Mouse (Mus musculus): ENCODE data around the gene Impdh1. TPM values are rescaled to one million over a fixed set of nuclear protein-coding genes. Genes with fewer than 3 reads are reported as not detected.

Impdh1 gene
- polyA plus RNA-seq, 1 experiment from 2014 or later = 56.5 TPM

DNA sequence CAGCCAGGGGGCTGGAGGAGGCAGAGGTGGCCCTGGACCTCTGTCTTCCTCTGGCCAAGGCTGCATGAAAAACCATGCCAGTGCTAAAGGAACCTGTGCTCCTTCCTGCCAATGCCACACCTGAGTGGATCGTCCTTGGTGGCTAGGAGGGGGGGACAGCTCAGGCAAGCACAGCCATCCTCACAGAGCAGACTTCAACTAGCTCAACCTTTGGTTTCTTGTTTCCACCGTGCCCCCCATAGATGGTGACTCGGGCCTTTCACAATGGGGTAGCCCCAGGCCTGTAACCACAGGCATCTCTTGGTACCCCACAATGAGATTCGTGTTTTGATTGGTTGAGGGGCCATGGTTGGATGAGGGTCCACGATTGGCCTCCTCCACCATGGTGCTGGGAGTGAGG, 14.8 kb downstream of the Impdh1 start:
- 96% methylated on average over 5 of the region's 5 CpGs for WGBS

DNA sequence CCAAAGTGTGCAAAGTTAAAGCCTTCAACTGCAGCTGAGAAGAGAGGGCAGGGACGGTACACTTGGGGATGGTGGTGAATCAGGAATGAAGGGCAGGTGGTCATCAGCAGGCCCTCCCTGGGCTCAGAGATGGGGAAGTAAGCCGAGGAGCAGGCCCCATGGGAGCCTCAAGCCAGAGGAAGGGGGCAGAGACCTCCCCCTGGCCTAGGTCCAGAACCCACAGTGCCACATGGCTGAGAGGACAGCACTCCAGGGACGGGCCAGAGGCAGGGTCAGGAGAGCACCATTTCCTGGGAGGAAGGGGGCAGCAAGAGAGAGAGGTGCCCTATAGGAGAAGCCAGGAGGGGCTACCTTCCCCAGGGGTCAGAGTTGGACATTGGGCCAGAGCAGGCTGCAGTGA, 15.7 kb downstream of the Impdh1 start:
- H3K9me3 ChIP-seq (ENCODE audit: control insufficient read depth, low read length) = no peaks in the 10 kb centered on the region
- no peak for DNase-seq (ENCODE audit: low spot score)
- WGBS = 78% methylated on average over 3 of the region's 3 CpGs
- H3K4me1 ChIP-seq (ENCODE audit: control insufficient read depth, insufficient read depth, low read length) = 0 out of 2 replicates have a peak, but pooled peaks cover 4% of the 10 kb centered on the region
- no peak overlapping the region for H3K4me2 ChIP-seq (ENCODE audit: low read depth)
- H3K36me3 ChIP-seq (ENCODE audit: control insufficient read depth, insufficient read depth, low read length) = peaks cover 2% of the 10 kb centered on the region
- H3K4me3 ChIP-seq (ENCODE audit: low read depth, low read length) = no peak overlapping the region
- no peaks in the 10 kb centered on the region for H3K27me3 ChIP-seq (ENCODE audit: control insufficient read depth, insufficient read depth, low read length)
- H3K27ac ChIP-seq (ENCODE audit: low read depth, low read length) = no peak overlapping the region
- no peak for ATAC-seq (ENCODE audit: insufficient read depth, low FRiP score, low TSS enrichment)
- H3K9ac ChIP-seq (ENCODE audit: low read length) = no peak overlapping the region

More for the DNA sequence above, 14.8 kb downstream of the Impdh1 start:
- Histone ChIP-seq H3K4me1 (ENCODE audit: control insufficient read depth, insufficient read depth, low read length) (0 out of 2 replicates have a peak, but pooled peaks cover 4% of the 10 kb centered on the region), H3K9me3 (ENCODE audit: control insufficient read depth, low read length) (no peaks in the 10 kb centered on the region), H3K4me2 (ENCODE audit: low read depth) (no peak overlapping the region), H3K4me3 (ENCODE audit: low read depth, low read length) (no peak overlapping the region), H3K9ac (ENCODE audit: low read length) (no peak overlapping the region), H3K36me3 (ENCODE audit: control insufficient read depth, insufficient read depth, low read length) (peaks cover 2% of the 10 kb centered on the region), H3K27me3 (ENCODE audit: control insufficient read depth, insufficient read depth, low read length) (no peaks in the 10 kb centered on the region), H3K27ac (ENCODE audit: low read depth, low read length) (no peak overlapping the region)
- DNase-seq (ENCODE audit: low spot score) = no peak
- no peak for ATAC-seq (ENCODE audit: insufficient read depth, low FRiP score, low TSS enrichment)

DNA sequence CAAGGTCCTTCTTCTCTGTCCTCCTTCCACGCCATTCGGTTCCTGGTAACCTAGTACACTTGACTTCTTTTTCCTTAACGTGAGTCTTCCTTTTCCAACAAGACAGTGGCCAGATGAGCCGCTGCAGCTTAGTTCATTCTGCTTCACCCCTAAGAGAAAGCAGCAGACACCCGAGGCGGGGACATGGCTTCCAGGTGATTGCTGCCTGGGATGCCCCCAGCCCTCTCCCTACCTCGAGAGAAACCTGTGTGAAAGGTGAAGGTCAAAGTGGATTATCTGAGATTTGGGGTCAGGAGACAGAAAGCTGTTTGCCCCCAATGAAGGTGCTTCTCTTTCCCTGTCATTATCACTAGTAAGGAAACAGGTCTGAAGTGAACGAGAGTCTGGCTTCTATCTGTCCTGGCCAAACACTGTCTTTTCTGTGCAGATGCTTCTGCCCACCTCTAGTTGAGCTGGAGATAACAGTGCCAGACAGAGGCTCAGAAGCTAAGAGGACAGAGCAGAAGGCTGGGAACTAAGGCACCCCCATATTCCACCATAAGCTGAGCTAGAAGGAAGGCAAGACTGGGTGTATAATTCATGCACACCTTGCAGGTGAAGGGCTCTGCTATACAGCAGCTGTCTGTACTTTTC, 16.8 kb downstream of the Impdh1 start:
- Histone ChIP-seq H3K9ac (ENCODE audit: low read length) (no peak overlapping the region), H3K4me3 (ENCODE audit: low read depth, low read length) (peak overlapping the region; percentile 19), H3K27me3 (ENCODE audit: control insufficient read depth, insufficient read depth, low read length) (no peaks in the 10 kb centered on the region), H3K27ac (ENCODE audit: low read depth, low read length) (no peak overlapping the region), H3K4me1 (ENCODE audit: control insufficient read depth, insufficient read depth, low read length) (0 out of 2 replicates have a peak, but pooled peaks cover 4% of the 10 kb centered on the region), H3K4me2 (ENCODE audit: low read depth) (peak overlapping the region; percentile 37), H3K36me3 (ENCODE audit: control insufficient read depth, insufficient read depth, low read length) (peaks cover 2% of the 10 kb centered on the region), H3K9me3 (ENCODE audit: control insufficient read depth, low read length) (no peaks in the 10 kb centered on the region)
- no peak for DNase-seq (ENCODE audit: low spot score)
- no peak for ATAC-seq (ENCODE audit: insufficient read depth, low FRiP score, low TSS enrichment)
- 47% methylated on average over 8 of the region's 8 CpGs for WGBS

DNA sequence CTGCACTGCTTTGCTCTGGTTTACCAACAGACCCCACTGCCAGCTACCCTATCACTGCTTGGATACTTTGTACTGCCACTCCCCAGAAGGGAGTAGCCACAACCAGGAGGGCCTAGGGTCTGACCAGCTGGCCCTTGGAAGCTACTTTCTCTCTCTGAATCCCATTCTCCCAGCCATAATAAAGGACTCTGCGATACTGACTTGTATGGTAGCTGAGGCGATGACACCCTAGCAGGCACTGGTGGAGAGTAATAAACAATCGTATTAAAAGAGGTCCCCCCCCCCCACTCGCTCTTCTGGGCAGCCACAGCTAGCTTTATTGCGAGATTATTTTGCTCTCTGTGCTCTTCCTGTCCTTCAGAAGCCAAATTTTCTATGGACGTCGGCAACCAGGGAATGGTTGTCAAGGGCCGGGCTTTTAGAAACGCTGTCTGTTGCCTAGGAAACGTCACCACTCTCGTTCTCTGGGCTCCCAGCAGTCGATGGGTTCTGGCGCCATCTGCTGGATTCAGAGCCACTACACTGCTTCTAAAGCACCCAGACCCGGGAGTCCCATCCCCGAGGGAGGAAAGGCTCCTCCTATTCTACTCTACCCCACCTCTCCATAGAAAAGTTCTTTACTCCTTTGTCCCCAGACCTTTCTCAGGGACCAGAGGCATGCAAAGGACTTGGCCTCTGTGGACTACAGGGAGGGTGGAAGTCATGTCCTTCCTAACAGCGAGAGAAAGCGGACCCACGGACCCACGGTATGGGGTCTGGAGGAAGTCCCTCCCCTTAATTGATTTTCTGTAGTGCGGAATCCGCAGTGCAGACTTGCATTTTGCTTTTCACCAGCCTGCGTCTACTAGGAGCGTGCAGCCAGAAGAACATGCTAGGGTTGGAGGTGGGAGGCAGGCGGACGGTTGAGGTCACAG, 17.6 kb downstream of the Impdh1 start:
- Histone ChIP-seq H3K4me3 (ENCODE audit: low read depth, low read length) (peak overlapping the region; percentile 19), H3K27me3 (ENCODE audit: control insufficient read depth, insufficient read depth, low read length) (no peaks in the 10 kb centered on the region), H3K9me3 (ENCODE audit: control insufficient read depth, low read length) (no peaks in the 10 kb centered on the region), H3K27ac (ENCODE audit: low read depth, low read length) (no peak overlapping the region), H3K36me3 (ENCODE audit: control insufficient read depth, insufficient read depth, low read length) (no peaks in the 10 kb centered on the region; the same call in 1 of the 2 replicates), H3K4me1 (ENCODE audit: control insufficient read depth, insufficient read depth, low read length) (0 out of 2 replicates have a peak, but pooled peaks cover 4% of the 10 kb centered on the region), H3K9ac (ENCODE audit: low read length) (no peak overlapping the region; the same call in 1 of the 2 replicates), H3K4me2 (ENCODE audit: low read depth) (peak overlapping the region; percentile 37)
- peak; percentile 81 for ATAC-seq (ENCODE audit: insufficient read depth, low FRiP score, low TSS enrichment)
- peak; percentile 94 for DNase-seq (ENCODE audit: low spot score)
- WGBS = 11% methylated on average over 25 of the region's 25 CpGs

DNA sequence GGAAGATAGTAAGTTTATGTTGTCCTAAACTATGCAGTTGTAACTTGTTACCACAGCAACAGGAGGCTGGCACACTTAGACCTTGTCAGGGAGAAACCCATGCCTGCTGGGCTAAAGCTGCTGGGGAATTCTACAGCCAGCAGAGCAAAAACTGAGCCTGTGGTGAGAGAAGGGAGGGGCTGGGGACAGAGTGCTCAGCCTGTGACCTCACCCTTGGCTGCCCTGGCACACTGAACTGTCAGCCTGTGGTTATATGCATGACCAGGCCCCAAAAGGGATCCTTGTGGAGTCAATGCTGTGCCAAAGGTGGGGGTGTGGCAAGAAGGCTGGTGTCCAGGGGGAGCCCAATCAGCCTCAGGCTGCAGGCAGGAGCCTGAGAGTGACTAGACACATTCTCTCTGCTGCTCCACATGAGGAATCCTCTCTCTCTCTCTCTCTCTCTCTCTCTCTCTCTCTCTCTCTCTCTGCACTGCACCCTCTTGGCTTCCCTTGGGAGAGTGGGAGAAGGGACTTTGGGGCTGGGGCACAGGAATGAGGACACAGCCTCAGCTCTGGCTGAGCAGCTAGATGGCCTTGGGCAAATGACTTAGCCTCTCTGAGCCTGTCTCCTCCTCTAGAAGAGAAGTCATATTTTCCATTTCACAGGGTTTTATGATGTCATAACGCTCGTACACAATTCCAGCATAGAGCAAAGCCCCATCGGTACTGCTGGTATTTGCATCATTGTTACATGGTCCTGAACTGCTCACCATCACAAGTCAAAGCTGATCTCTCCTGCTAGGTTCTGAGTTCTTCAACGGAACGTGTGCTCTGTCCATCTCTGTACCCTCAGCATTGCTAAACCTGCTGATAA, 20.1 kb downstream of the Impdh1 start:
- no peaks in the 10 kb centered on the region for H3K27me3 ChIP-seq (ENCODE audit: control insufficient read depth, insufficient read depth, low read length)
- H3K4me3 ChIP-seq (ENCODE audit: low read depth, low read length) = no peak overlapping the region
- DNase-seq (ENCODE audit: low spot score) = no peak
- no peak overlapping the region for H3K9ac ChIP-seq (ENCODE audit: low read length)
- ATAC-seq (ENCODE audit: insufficient read depth, low FRiP score, low TSS enrichment) = no peak
- H3K9me3 ChIP-seq (ENCODE audit: control insufficient read depth, low read length) = no peaks in the 10 kb centered on the region
- no peaks in the 10 kb centered on the region for H3K36me3 ChIP-seq (ENCODE audit: control insufficient read depth, insufficient read depth, low read length)
- H3K27ac ChIP-seq (ENCODE audit: low read depth, low read length) = no peak overlapping the region
- H3K4me2 ChIP-seq (ENCODE audit: low read depth) = no peak overlapping the region
- H3K4me1 ChIP-seq (ENCODE audit: control insufficient read depth, insufficient read depth, low read length) = 0 out of 2 replicates have a peak, but pooled peaks cover 4% of the 10 kb centered on the region
- 84% methylated on average over 5 of the region's 5 CpGs for WGBS

DNA sequence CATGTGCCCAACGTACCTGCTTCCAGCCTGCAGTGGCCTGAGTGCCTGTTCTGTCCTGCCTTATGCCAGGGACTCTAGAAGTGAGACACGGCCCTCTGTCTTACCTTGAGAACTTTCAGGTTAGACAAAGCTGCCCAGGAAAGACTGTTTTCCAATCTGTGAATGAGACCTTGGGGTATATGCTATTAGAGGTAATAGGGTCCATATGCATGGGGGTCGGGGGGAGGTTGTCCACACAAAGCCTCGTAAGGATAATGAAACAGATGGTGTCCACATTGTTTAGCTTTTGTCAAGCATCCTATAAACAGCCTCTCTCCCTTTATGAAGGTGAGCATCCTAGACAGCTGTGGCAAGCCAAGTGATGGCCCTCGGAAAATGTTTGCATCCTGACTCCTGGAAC, 21.0 kb downstream of the Impdh1 start:
- no peaks in the 10 kb centered on the region for H3K9me3 ChIP-seq (ENCODE audit: control insufficient read depth, low read length)
- H3K27ac ChIP-seq (ENCODE audit: low read depth, low read length) = no peak overlapping the region
- WGBS = 80% methylated on average over 5 of the region's 5 CpGs
- H3K4me2 ChIP-seq (ENCODE audit: low read depth) = no peak overlapping the region
- no peaks in the 10 kb centered on the region for H3K36me3 ChIP-seq (ENCODE audit: control insufficient read depth, insufficient read depth, low read length)
- 0 out of 2 replicates have a peak, but pooled peaks cover 4% of the 10 kb centered on the region for H3K4me1 ChIP-seq (ENCODE audit: control insufficient read depth, insufficient read depth, low read length)
- DNase-seq (ENCODE audit: low spot score) (no peak), ATAC-seq (ENCODE audit: insufficient read depth, low FRiP score, low TSS enrichment) (no peak)
- no peaks in the 10 kb centered on the region for H3K27me3 ChIP-seq (ENCODE audit: control insufficient read depth, insufficient read depth, low read length)
- H3K4me3 ChIP-seq (ENCODE audit: low read depth, low read length) = no peak overlapping the region
- H3K9ac ChIP-seq (ENCODE audit: low read length) = no peak overlapping the region

DNA sequence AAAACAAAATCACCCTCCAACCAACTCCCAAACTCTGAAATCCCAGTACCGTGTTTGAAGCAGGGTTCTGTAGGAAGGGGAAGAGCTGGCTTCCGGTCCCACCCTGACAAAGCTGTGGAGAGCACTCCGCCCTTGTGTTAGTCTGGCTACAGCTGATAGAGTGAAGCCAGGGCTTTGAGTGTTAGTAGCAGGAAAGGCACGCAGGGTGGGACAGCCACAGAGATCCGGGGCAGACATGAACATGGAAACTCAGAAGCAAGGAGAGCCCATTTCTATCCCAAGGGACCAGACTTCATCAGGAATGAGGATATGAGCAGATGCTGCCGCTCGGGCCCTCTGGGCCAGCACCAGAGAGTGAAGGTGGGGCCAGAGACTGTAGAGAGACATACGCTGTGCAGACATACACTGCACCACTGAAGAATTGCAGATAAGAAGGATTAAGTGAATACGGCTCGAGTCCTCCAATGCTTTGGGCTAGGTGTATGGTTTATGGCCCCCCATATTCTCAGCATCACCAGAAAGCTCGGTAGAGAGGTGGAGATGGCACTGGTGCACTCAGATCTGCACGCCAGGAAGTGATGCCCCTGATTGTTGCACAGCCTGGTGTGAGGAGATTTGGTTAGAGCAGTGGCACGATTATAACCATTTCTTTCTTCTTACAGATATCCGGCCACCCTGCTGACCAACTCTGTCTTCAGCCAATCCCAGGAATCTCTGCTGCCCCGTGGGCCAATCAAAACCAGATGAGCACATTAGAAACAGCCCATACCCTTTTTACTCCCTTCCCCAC, 22.0 kb downstream of the Impdh1 start:
- no peak overlapping the region for H3K4me3 ChIP-seq (ENCODE audit: low read depth, low read length)
- no peaks in the 10 kb centered on the region for H3K9me3 ChIP-seq (ENCODE audit: control insufficient read depth, low read length)
- H3K36me3 ChIP-seq (ENCODE audit: control insufficient read depth, insufficient read depth, low read length) = no peaks in the 10 kb centered on the region
- 0 out of 2 replicates have a peak, but pooled peaks cover 4% of the 10 kb centered on the region for H3K4me1 ChIP-seq (ENCODE audit: control insufficient read depth, insufficient read depth, low read length)
- no peak overlapping the region for H3K9ac ChIP-seq (ENCODE audit: low read length)
- ATAC-seq (ENCODE audit: insufficient read depth, low FRiP score, low TSS enrichment) (no peak), DNase-seq (ENCODE audit: low spot score) (no peak)
- no peaks in the 10 kb centered on the region for H3K27me3 ChIP-seq (ENCODE audit: control insufficient read depth, insufficient read depth, low read length)
- H3K27ac ChIP-seq (ENCODE audit: low read depth, low read length) = no peak overlapping the region
- 78% methylated on average over 15 of the region's 15 CpGs for WGBS
- H3K4me2 ChIP-seq (ENCODE audit: low read depth) = no peak overlapping the region

DNA sequence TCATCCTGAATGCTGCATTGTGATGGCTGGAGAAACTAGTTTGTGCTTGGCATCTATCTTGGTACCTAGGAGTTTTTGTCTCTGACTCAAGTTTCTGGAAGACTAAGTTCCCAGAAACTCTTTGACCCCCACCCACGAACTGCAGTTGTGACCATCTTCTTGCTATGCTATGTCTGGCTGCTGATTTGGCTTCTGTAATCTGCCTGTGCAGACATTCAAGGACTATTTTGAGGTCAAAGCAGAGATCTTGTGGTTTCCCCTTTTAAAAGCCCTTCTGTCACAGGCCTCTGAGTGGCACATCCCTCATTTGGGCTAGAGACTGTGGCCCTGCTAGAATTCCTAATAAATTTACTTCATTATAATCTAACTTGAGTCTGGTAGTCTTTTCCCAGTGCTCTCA, 28.2 kb downstream of the Impdh1 start:
- Histone ChIP-seq H3K27me3 (ENCODE audit: control insufficient read depth, insufficient read depth, low read length) (no peaks in the 10 kb centered on the region), H3K9ac (ENCODE audit: low read length) (no peak overlapping the region), H3K4me3 (ENCODE audit: low read depth, low read length) (no peak overlapping the region), H3K9me3 (ENCODE audit: control insufficient read depth, low read length) (no peaks in the 10 kb centered on the region), H3K4me1 (ENCODE audit: control insufficient read depth, insufficient read depth, low read length) (no peaks in the 10 kb centered on the region), H3K36me3 (ENCODE audit: control insufficient read depth, insufficient read depth, low read length) (no peaks in the 10 kb centered on the region), H3K4me2 (ENCODE audit: low read depth) (no peak overlapping the region), H3K27ac (ENCODE audit: low read depth, low read length) (no peak overlapping the region)
- WGBS = 64% methylated on average over 1 of the region's 1 CpGs
- DNase-seq (ENCODE audit: low spot score) = no peak
- no peak for ATAC-seq (ENCODE audit: insufficient read depth, low FRiP score, low TSS enrichment)
